Mouse (Mus musculus): ENCODE results near the gene Zbtb42.

The Zbtb42 gene

DNA sequence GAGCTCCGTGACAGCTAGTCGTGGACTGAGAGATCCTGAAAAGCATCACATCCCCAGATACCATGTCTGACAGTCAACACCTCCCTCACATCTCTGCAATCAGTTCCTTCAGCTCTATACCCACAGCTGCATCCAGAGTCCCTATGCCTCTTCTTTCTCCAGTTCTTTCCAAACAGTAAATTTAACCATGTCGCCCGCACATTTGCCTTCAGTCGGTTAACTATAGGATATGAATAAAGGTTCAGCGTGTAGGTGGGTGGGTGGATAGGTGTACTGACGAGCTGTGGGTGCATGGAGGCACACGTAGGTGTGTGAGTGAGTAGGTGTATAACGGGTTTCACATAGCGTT lies 15.5 kb downstream of the Zbtb42 start:
- no peak for TF ChIP-seq GATA4 (IDR thresholded peaks at IDR 0.05; ENCODE audit: insufficient replicate concordance, low read length)

DNA sequence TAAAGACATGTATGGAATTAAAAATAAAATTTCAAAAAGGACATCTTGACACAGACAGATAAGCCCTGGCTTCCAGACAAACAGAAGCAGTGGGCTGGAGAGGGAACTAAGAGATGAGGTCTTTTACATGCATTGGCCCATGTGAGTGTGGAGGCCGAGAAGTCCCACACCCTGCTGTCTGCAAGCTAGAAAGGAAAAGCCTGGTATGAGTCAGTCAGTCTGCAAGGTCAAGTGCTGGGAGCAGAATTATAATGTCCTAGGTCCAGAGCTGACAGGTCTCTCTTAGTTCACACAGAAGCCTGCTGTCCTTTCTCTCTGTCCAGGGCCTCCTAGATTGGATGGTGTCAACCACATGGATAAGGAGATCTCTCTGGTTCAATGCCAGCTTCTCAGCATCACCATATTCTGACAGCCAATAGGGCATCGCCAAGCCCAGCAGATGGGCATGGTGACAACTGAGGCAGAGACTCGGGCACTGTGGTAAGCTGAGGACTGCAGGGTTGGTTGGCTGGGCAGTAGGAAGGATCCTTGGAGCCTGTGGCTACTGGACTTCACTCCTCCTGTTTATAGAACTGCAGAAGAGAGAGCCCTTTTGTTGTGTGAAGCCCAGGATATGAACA lies 18.3 kb downstream of the Zbtb42 start:
- no peak for TF ChIP-seq GATA4 (IDR thresholded peaks at IDR 0.05; ENCODE audit: insufficient replicate concordance, low read length)

DNA sequence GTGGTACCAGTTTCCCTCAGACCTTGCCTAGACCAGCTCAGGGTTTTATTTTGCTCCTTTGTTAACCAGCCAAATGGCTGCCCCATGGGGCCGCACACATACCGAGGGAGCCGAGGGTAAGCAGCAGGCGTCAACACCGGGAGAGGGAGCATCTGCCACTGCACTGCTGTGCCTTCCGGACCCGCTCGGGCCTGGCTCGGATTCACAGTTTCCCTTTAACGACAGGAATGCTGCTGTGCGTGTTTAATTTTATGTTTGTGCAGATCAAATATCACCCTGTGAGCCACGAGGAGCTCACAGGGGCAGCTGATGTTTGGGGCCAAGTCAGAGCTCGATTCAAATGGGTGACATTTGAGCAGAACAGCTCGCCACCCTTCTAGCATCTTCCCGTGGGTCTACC lies 21.9 kb downstream of the Zbtb42 start:
- TF ChIP-seq GATA4 (IDR thresholded peaks at IDR 0.05; ENCODE audit: insufficient replicate concordance, low read length): no peak

DNA sequence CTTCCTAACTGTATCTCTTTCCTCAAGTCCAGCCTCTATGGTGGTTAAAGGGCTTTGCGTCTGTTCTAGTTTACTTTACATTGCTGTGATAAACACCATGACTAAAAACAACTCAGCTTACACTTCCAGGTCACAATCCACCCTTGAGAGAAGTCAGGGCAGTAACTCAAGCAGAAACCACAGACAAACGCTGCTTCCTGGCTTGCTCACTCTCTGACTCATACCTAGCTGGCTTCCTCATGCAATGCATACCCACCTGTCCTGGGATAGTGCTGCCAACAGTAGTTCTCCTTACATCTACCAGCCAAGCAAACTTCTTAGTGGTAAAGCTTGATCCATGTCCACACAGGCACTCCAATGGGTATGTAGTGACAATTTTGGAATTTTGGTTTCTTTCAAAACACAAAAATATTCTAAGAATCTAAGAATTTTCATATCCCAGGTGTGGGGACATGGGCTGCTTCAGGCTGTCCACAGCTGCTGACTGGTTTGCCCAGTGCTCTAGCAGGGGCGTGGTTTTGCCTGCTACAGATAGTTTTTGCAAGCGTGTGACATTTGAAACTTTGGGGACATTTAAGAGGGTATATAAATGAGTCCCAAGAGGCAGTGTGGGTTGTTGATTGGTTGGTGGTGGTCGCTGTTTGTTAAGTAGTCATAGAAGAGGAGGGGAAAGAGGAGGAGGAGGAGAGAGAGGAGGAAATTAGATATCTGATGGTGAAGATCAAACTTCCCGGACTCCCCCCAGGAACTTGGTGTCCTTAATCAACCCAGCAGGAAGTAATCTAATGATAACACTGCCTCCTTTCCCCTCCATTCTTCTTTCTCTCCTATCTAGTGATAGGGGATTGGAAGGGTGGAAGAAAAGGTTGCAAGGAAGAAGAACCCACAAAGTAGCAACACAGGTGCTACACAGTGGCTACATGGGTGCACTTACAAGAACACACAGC lies 24.0 kb downstream of the Zbtb42 start:
- TF ChIP-seq GATA4 (IDR thresholded peaks at IDR 0.05; ENCODE audit: insufficient replicate concordance, low read length): no peak

DNA sequence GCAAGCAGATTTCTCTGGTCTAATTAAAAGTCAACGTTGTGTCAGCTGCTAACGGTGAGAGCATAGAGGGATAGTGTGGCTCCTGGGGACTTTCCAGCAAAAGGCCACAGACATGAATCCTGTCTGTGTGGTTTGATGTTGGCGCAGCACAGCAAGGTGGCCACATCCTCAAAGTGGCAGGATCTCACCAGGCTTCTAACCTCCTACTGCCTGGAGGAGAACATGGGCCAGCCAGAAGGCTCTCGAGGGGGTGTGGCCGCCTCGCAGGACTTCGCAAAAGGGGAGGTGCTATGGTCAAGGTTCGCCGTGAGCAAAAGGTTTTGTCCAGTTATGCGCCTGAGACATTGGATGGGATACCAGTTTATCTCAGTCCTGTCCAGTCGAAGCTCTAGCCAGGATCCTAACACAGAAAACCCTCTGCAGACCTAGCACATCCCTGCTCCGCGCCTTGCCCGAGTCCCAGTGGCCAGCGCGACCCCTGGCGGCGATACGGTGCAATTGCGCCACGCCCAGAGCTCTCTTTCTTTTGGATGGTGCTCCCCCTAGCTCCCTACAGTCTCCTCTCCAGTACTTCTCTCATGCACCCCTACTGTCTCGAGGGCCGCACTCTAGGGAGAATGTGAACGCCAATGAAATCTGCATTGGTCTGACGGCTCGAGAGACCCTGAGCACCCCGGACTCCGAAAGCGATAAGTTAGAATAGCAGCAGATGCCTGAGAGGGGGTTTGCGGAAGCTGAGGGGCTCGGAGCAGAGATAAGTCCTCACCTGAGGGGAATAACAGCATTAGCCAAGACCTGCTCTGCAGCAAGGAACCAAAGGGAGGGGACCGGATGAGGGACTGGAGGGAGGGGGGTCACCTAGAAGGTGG lies 28.3 kb downstream of the Zbtb42 start:
- no peak for TF ChIP-seq GATA4 (IDR thresholded peaks at IDR 0.05; ENCODE audit: insufficient replicate concordance, low read length)

DNA sequence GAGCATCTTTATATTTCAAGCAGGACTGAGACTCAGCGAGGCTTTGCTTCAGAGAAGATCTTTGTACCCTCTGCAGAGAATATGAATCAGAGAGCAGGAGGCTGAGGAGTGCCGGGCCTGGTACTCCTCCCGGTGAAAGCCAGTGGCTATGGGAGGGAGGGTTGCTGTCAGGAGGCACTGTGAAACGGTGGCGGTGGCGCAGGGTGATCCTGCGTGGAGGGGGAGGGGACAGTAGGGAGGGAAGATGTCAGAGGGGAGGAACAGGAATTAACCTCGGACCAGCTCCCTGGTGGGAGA lies 28.9 kb downstream of the Zbtb42 start:
- TF ChIP-seq GATA4 (IDR thresholded peaks at IDR 0.05; ENCODE audit: insufficient replicate concordance, low read length): no peak

DNA sequence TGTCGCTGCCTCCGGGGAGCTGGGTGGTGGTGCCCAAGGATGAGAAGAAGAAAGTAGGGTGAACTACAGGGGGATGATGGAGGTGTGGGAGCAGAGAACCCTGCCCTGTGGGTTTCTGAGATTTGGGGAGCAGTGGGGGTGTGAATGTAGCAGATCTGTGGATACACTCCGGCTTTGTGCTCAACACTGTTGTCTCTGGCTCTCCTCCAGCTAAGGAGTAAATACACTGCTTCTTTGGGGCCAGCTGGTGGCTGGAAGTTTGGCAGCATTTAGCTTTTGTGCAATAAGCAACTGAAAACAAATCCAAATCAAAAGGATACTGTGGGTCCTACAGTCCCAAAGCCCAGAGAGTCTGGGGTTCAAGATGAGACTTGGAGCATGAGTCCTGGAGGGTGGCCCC lies 35.4 kb downstream of the Zbtb42 start:
- TF ChIP-seq GATA4 (IDR thresholded peaks at IDR 0.05; ENCODE audit: insufficient replicate concordance, low read length): no peak

DNA sequence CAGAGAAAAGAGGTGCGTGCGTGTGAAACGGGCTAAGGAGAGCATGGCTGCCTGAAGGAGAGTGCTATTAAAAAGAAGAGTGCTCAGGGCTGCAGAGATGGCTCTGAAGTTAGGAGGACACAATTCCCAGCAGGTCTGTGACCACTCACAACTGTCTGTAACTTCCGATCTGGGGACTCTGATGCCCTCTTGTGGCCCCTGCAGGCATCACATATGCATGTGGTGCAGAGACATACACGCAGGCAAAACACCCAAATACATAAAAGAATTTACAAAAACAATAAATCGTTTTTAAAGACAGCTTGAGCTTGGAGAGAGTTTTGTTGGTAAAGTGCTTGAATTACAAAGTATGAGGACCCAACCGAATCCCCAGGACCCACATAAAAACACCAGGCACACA lies 38.5 kb downstream of the Zbtb42 start:
- TF ChIP-seq GATA4 (IDR thresholded peaks at IDR 0.05; ENCODE audit: insufficient replicate concordance, low read length): no peak

DNA sequence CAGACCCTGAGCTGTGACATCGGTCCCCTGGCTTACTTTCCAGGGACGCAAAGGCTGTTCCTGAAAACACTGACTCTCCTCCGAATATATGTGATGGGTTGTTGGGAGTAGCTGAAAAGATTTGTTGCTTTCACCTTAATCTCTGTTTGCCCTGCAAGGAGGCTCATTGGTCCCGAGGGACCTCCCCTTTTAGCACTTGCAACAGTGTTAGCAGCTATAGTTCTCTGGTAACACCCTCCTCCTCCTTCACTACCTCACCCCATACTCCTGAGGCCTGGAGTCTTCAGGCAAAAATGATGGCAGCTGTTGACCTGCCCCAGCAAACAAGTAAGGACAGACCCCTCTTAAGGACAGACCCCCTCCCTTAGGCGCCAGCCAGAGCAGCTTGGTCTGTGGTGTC lies 40.4 kb downstream of the Zbtb42 start:
- no peak for TF ChIP-seq GATA4 (IDR thresholded peaks at IDR 0.05; ENCODE audit: insufficient replicate concordance, low read length)

DNA sequence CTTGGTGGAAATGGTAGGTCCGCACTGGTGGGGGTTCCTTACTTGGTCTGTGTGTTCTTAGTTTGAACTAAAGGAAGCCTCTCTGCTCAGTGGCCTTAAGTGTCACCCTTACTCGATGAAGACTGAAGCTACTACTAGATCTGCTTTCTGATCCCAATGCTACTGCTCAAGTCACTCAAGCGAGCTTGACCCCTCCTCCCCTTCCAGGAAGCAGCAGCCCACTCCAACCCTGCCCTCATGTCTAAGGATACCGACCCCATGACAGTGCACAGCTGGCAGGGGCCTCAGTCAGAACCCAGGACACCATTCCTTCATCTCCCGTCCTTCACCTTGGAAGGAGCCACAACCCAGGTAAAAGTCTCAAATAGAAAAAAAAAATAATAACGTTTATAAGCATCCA lies 41.6 kb downstream of the Zbtb42 start, which contains the start of gene Cep170b:
TSS of gene Cep170b (plus strand) at position 240 of the 400 bp plus-strand sequence.
- TF ChIP-seq GATA4 (IDR thresholded peaks at IDR 0.05; ENCODE audit: insufficient replicate concordance, low read length): no peak

DNA sequence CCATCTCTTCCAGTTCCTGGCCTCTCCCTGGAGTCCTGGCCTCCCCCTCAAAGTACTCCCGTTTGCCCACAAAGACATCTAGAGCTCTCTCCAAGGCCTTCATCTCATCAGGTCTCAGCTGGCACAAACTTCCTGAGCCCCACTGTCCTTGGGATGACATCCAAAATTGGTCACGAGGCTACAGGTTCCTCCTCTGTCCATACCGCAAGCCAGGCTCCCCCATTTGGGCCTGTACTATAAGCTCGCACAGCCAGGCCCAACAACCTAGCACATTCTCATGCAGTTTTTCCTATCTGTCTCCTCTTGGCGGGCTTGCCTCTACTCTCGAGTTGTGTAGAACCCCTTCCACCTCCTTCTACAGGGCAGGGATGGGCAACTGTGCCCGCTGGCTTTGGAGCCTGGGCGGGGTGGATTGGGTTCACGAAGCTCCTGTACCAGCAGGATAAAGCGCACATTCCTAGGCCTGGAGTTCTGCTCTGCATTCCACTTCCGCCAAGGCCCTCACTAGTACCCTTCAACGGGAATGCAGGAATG lies 42.3 kb downstream of the Zbtb42 start:
- no peak for TF ChIP-seq GATA4 (IDR thresholded peaks at IDR 0.05; ENCODE audit: insufficient replicate concordance, low read length)

DNA sequence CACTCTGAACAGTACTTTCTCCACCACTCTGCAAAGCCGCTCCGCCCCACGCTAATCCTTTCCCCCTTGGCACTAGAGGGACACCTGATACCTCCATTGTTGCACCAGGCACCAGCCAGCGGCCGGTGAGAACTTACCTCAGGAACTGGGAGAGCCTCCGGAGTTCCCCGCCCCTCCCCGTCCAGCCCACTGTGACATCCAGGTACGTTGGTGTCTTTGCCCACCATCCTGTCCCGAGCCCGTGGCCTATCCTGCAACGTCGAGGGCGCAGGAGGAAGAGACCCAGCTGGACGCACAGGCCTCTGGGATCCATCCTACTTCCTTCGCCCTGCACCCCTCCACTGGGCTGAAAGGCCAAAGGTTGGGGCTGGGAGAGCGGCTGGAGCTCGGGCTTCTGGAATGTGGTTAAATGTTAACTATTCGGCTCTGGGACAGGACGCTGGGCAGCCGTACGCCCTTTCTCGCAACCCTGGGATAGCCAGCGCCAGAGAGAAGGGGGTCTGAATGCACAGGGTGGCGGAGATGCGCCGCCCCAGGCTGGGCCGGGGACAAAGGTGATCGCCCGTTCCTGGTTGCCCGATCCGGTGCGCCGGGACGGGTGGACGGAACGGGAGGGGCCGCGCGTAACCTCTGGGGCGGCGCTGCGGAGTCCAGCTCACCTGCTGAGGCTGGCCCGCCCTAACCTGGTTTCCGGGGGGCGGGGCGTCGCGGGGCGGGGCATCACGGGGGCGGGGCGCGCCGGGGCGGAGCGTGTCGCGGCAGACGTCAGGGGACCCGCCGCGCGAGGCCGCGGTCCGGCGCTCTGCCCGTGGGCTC lies 43.0 kb downstream of the Zbtb42 start:
- TF ChIP-seq GATA4 (IDR thresholded peaks at IDR 0.05; ENCODE audit: insufficient replicate concordance, low read length): no peak

DNA sequence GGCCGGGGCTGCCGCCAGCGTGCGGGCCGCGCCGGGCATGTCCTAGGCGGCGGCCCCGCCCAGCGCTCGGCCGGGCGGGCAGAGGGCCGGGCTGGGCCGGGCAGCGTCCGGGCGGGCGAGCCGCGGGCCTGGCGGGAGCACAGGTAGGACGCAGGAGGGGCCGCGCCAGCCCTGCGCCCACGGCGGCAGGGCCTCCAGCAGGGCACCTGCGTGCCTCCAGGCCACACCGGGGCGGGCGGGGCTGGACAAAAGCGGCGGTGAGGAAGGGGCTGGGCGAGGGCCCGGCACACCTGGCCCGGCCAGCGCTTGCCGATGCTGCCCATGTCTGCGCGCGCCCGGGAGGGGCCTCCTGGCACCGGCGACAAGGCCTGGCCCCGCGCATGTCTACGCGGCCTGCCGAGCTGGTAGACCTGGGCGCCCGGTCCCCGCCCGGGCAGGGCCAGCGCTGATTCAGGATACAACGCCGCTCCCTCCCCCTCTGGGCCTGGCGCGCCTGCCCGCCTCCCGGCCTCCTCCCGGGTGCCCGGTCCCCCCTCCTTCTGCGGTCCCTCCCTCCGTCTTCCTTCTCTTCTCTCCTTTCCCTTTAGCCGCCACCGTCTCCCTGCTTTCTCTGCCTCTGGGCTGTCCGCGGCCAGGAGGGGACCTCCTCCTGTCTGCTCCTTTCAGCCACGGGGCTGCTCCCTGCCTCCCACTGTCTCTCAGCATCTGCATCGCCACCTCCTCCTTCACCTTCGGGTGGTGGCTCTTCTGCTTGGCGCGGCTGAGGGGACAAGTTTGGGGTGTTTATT lies 43.8 kb downstream of the Zbtb42 start:
- no peak for TF ChIP-seq GATA4 (IDR thresholded peaks at IDR 0.05; ENCODE audit: insufficient replicate concordance, low read length)

DNA sequence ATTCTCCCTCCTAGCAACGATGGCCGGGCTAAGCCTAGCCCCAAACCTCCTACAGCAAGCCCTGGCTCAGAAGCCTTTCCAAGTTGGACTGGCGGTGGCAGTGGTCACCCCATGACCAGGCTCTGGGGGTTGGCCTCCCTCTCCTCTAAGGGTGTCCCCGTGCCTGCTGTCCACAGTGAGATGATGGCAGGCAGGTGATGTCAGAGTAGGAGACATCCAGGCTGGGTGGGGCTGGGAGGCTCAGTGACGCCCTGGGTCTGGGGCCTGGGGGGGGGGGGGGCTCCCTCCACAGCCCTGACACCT lies 44.4 kb downstream of the Zbtb42 start:
- TF ChIP-seq GATA4 (IDR thresholded peaks at IDR 0.05; ENCODE audit: insufficient replicate concordance, low read length): no peak

All from liver, adult (tissue).